Mouse (Mus musculus) hindbrain, embryonic 11.5 days (tissue): Measurements from ENCODE around the gene AY761185. TPM values are rescaled to one million over a fixed set of nuclear protein-coding genes. Genes with fewer than 3 reads are reported as not detected.

Source experiments
- polyA plus RNA-seq: library from polyadenylated mRNA; unstranded; fragments of >200 nt; fragmentation: Nextera tagmentation; extraction: Ambion mirVana; gene quantifications from 2 replicates; pipeline ENCODE4 v1.2.1, GENCODE M21; 2014

The AY761185 gene
- polyA plus RNA-seq, 1 experiment from 2014 or later: not detected

Other genes with a start within 250 kb of the AY761185 start
- gene Defb33, start 52.0 kb downstream of the AY761185 start, polyA plus RNA-seq: not detected in 2 replicates
- gene Gm15056, start 42.1 kb downstream of the AY761185 start, polyA plus RNA-seq: not detected in 2 replicates
- gene Gm6040, start 22.6 kb downstream of the AY761185 start, polyA plus RNA-seq: not detected in 2 replicates
- gene Defa21, start 80.8 kb upstream of the AY761185 start, polyA plus RNA-seq: not detected in 2 replicates
- gene Defa23, start 110.3 kb upstream of the AY761185 start, polyA plus RNA-seq: not detected in 2 replicates
- not detected in 2 replicates for gene Defa35, start 120.3 kb upstream of the AY761185 start, polyA plus RNA-seq
- gene Defa25, start 139.7 kb upstream of the AY761185 start, polyA plus RNA-seq: not detected in 2 replicates
- not detected in 2 replicates for gene Gm14851, start 151.3 kb upstream of the AY761185 start, polyA plus RNA-seq
- gene Defa30, start 189.9 kb upstream of the AY761185 start, polyA plus RNA-seq: not detected in 2 replicates
- gene Defa22, start 217.6 kb upstream of the AY761185 start, polyA plus RNA-seq: not detected in 2 replicates
- gene Defa31, start 246.9 kb upstream of the AY761185 start, polyA plus RNA-seq: not detected in 2 replicates